In the genomic region with DNA sequence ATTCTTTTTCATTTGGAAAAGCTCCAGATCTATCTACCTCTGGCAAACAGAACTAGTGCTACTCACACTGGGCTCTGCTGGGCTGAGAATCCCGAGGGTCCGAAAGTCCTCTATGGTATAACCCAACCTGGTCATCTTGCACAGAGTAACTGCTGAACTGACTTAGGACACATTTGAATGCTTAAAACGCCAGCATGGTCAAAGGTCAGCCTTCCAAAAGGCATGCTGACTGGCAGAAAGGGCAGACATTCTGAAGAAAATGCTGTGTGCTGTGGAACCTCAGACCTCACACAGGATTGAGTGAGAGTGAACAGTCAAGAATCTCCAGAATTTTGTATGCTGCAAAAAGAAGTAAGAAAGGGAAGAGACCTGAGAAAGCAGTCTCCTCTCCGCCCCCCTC, we compare ENCODE assay signal across 21 mouse cellular contexts. TPM values are rescaled to one million over a fixed set of nuclear protein-coding genes. Genes with fewer than 3 reads are reported as not detected.
"Had no signal": no experiment of that assay in that cellular context is flagged by ENCODE, and none has a peak within 500 bp of the region (broad histone marks: within the 10 kb centered on the region; RNA-seq: fewer than 3 reads in every experiment).

No protein-coding gene starts in this region.

- H3K9me3 ChIP-seq: limb, embryonic 13.5 days; liver, embryonic 12.5 days; midbrain, embryonic 10.5 days; neural tube, embryonic 15.5 days had no signal

- DNase-seq: left cerebral cortex, postnatal 4 days; lung, embryonic 14.5 days; lung, postnatal 10 days; lung, postnatal 4 days; midbrain, embryonic 14.5 days; right cerebral cortex, adult 18-20 months; right cerebral cortex, postnatal 25 days; thymus, postnatal 14 days had no signal

- H3K4me3 ChIP-seq: layer of hippocampus, adult 2 months; limb, embryonic 13.5 days; liver, embryonic 12.5 days; midbrain, embryonic 10.5 days; myocyte; neural tube, embryonic 15.5 days had no signal

- H3K27me3 ChIP-seq: limb, embryonic 13.5 days; liver, embryonic 12.5 days; neural tube, embryonic 15.5 days had no signal

- H3K36me3 ChIP-seq: limb, embryonic 13.5 days; liver, embryonic 12.5 days; midbrain, embryonic 10.5 days; neural tube, embryonic 15.5 days had no signal

- ATAC-seq: liver, embryonic 12.5 days had no signal

- H3K4me1 ChIP-seq: limb, embryonic 13.5 days; liver, embryonic 12.5 days; midbrain, embryonic 10.5 days; neural tube, embryonic 15.5 days had no signal

- H3K27ac ChIP-seq: kidney, postnatal 0 days; layer of hippocampus, adult 2 months; limb, embryonic 13.5 days; liver, embryonic 12.5 days; midbrain, embryonic 10.5 days; neural tube, embryonic 15.5 days; stomach, postnatal 0 days had no signal

- H3K9ac ChIP-seq: limb, embryonic 13.5 days; liver, embryonic 12.5 days; lung, embryonic 14.5 days; neural tube, embryonic 15.5 days had no signal

- H3K4me2 ChIP-seq: limb, embryonic 13.5 days; liver, embryonic 12.5 days; lung, embryonic 14.5 days; neural tube, embryonic 15.5 days had no signal

RNA-seq across cellular contexts. Expression of a gene that starts 45.0 kb away (rescaled TPM):
- total RNA-seq: layer of hippocampus, adult 2 months; layer of hippocampus, postnatal 14 days; left cerebral cortex, adult 18-20 months; left cerebral cortex, postnatal 10 days; left cerebral cortex, postnatal 4 days had no signal
- polyA plus RNA-seq: kidney, postnatal 0 days; limb, embryonic 13.5 days; liver, embryonic 12.5 days; liver, embryonic 16.5 days; lung, embryonic 14.5 days; midbrain, embryonic 10.5 days; midbrain, embryonic 14.5 days; neural tube, embryonic 11.5 days; neural tube, embryonic 15.5 days had no signal
